Mouse (Mus musculus): ENCODE results near the gene Rxfp1.

The Rxfp1 gene

DNA sequence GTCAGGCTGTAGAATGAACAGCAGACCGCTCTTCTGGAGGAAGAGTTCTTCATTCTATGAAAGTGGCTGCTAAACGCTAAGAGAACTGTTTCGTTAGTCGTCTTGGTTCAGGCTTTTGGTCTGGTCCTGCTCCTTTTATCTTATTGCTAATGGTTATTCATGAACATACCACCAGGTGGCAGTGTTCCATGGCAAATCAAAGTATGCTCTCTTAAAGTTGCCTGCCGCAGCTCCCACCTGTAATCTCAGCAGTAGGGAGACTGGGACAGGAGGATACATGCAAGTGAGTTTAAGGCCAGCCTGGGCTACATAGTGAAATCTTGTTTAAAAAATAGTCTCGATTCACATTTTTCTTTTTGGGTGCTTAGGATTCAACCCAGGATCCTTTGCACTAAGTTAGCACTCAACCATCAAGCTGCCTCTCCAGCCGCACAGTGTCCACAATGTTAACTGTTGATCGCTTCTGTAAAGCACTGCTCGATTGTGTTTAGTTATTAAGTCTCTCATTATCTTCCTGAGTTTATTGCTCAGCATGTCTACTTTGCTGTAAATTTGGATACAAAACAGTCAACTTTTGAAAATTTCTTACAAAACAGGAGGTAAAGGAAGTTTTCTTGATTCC lies 72.8 kb downstream of the Rxfp1 start:
- DNase-seq = peak; percentile 27

GRCm38 (mm10) chr3:79656682-79657081 lies 81.0 kb downstream of the Rxfp1 start:
- DNase-seq = no peak

- no peak for DNase-seq
Measured at GRCm38 (mm10) chr3:79652129-79652528, 85.6 kb downstream of the Rxfp1 start.

GRCm38 (mm10) chr3:79629416-79629730 lies 108.3 kb downstream of the Rxfp1 start, which contains the start of gene Etfdh:
TSS of gene Etfdh (minus strand) at chr3:79629500.
- no peak for DNase-seq

DNA sequence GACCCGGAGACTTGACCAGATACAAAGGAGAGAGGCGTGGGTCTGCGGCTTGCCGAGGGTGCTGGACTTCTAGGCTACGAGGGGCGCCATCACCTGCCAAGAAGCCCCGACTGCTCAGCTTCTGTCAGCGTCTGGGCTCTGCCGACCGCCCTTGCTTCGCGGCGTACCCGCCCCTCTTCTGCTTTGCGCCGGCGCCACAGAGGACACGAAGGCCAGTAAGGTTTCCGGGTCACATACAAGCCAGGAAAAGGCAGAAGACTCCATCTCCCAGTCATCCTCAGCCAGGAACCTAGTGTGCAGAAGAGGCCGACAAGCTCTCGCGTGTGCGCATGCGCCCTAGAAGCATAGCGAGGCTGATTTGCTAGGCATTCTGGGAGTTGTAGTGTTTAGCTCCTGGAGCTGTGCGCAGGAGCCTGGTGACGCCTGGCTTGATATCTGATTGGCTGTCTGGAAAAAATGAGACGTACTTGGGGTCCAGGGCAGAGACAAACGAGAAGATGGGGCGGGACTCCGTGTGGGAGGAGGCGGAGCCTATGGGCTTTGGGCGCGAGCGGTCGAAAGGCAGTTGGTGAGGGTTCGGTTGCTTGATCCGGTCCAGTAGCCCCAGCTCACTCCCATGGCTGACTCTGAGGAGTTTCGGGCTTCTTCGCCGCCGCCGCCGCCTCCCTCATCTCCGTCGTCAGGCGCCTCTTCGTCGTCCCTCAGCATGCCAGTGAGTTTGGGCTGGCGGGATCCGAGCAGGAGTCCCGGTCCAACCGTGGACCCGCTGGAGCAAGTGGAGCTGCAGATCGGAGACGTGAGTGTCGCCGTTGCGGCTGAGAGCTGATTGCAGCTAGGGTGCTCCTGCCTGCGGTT lies 108.9 kb downstream of the Rxfp1 start, which contains the start of gene 4930579G24Rik:
4930579G24Rik (plus strand) TSS at position 519 of the 855 bp plus-strand sequence.
- DNase-seq = peak; percentile 92

- no peak for DNase-seq
Measured at GRCm38 (mm10) chr3:79628182-79628560, 109.5 kb downstream of the Rxfp1 start.

DNA sequence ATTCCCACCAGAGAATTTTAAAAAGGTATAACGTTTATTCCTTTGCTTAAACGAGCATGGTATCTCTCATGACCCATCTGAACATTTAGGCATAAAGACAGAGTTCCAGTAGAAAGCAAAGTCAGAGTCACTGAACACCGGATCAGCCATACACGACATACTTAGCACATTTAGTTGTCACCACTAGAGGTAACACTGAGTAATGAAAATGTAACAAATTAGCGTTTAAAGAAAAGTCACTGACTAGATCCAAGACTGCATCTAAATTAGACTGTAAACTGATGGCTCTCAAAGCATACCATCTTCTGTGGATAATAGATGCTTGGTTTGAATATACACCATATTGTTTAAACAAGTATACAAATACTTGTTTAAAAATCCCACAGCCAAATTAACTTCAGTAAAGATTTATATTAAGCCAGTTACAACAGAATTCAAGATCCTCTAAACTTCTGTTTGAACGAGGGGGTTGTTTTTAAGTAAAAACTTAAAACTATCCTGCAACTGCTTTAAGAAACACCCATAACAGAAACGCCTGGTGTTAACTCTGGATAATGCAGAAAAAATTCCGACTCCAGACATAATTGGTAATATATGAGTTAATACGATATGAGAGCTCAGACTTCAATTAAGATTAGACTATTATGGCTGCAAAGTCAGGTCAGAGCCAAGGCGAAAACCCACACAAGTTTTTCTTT lies 110.0 kb downstream of the Rxfp1 start:
- DNase-seq = no peak

DNA sequence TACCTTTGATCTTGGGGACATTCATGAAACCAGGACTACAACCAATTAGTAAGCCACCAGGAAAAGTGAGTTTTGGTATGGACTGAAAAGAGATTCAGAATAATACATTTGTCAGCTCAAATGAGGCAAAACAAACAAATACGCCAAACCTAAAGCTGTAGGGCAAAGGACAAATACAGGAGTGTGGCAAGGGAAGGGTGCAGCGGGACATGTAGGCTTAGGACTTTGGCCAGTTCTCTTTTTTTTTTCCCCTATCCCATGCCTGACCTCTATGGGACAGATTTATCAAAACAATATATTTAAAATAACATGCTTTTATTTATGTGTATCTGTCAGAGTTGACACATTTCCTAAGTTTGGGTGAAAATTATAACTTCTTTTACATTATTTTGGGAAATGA lies 127.8 kb downstream of the Rxfp1 start:
- DNase-seq = no peak

DNA sequence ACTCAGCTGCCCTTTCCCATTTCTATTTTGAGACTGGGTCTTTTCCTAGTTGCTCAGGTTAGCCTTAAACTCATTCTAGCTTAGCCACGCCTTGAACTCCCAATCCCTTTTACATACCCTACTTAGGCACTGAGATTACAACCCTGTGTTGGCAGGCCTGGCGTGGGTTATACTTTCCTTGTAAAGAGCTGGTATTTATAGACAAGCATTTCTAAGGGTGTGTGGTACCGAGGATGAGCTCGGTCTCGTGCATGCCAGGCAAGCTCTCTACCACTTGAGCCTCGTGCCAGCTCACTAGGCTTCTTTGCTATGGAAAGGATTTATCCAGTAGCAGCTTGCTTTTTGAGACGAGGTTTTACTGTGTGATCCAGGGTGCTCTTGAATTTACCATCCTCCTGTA lies 142.2 kb downstream of the Rxfp1 start:
- no peak for DNase-seq

GRCm38 (mm10) chr3:79591793-79592471 lies 145.7 kb downstream of the Rxfp1 start:
- no peak for DNase-seq
